Mouse (Mus musculus): ENCODE results near the gene Hoxd4.

The Hoxd4 gene

DNA sequence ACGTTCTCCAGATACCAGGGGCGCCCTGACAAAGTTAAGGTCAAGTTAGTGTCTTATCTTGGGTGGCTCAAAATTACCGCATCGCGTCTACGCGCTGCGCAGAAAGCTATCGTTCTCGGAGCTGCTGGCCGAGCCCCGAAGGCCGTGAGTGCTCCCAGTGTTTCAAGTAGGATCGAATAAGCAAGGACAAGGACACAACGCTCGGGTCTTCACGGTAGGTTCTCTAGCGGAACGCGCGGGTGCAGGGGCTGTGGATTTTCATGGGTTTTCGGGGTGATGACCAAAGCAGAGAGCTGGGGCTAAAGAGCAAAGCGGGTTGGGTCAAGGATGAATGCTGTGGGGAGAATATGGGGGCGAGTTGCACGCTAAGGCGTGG, 32.1 kb upstream of the Hoxd4 start:
- DNase-seq (ENCODE audit: low spot score): no peak

DNA sequence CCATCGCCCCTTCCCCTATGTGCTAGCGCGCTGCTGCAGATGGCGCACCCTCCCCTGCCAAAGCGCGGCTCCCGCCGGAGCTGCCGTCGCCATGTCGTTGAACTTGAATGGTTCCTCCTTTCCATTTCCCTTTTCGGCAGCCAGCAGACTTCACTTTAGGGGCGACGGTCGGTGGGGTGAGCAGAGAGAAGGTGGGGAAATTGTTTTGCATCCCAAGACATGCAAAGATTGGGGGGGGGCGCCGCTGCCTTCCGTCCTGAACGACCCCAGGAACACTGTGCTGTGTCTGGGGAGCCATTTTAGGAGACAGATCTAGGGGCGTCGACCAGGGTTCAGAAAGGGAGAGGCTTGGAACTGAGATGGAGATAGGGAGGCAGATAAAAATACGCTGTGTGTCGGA, 31.7 kb upstream of the Hoxd4 start:
- DNase-seq (ENCODE audit: low spot score): no peak

DNA sequence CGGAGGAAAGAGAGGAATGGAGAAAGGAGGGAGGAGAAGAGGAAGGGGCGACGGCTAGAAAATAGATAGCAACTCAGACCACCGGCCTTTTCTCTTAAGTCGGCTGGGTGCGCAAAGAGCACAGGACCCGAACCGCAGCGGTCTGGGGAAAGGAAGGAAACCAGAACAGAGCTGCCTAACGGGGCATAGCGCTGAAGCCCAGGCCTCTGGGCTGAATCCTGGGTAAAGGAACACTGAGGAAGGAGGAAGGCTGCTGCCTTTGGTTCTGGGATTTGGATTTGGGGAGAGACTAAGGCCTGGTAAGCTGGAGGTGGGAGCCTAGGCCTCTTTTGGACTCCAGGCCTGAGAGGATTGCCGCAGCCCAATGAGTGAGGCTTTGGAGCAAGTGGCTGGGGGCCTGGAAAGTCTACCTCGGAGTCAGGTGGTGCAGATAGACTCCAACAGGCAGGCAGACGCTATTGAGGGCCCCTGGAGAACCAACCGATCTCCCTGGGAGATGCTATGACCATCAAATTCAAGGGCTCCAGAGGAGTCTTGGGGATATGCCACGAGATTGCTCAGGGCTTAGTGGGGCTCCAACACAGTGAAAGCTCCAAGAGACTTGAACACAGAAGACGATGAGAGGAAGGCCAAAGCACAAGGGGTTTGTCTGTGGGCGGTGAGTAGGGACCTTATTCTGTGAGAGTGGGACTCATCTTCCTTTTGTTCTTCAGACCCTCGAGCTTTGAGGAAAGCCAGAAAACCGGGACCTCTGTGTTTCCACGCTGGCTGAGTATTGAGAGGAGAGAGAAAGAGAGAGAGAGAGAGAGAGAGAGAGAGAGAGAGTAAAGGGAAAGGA, 30.9 kb upstream of the Hoxd4 start:
- no peak for DNase-seq (ENCODE audit: low spot score)

DNA sequence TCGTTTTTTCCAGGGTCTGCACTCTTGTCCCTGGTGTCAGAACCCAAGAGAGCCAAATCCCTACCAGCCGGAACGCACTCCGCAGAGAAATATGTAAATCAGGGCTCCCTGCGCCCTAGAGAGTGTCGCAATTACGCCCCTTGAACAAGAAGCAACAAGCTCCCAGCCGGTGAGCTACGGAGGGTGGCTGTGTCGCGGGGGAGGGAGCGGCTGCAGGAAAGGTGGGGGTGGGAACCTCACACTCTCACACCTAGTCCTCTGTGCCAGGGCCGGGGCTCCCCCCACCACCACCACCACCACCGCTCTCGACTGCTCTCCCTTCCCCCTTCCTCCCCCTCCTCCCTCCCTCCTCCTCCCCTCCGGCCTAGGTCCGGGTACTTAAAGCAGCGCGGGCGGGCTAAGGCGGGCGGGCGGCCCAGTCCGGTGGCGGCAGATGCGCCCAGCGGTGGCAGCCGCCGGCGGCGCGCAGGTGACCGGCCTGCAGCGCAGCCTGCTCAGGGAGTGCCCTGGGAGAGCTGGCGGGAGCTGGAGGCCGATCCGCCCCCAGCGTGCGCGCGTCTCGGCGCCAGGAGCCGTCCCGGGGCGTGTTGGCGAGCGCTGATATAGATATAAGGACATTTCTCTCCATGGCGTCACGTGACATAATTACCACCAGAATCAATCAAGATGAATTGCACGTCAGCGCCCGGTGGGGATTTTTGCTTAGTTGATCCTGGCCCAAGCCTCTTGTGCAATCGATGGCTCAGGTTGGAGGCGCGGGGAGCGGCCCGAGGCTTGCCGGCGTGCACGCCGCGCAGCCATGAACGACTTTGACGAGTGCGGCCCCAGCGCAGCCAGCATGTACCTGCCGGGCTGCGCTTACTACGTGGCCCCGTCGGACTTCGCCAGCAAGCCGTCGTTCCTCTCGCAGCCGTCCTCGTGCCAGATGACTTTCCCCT, 29.9 kb upstream of the Hoxd4 start:
- no peak for DNase-seq (ENCODE audit: low spot score)

DNA sequence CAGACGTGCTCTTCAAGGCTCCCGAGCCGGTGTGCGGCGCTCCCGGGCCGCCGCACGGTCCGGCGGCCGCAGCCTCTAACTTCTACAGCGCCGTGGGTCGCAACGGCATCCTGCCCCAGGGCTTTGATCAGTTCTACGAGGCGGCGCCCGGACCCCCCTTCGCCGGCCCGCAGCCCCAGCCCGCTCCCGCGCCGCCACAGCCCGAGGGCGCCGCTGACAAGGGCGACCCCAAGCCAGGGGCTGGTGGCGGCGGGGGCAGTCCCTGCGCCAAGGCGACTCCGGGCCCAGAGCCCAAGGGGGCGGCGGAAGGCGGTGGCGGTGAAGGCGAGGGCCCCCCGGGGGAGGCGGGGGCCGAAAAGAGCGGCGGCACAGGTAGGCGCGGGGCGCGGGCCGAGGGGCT, 28.9 kb upstream of the Hoxd4 start:
- no peak for DNase-seq (ENCODE audit: low spot score)

DNA sequence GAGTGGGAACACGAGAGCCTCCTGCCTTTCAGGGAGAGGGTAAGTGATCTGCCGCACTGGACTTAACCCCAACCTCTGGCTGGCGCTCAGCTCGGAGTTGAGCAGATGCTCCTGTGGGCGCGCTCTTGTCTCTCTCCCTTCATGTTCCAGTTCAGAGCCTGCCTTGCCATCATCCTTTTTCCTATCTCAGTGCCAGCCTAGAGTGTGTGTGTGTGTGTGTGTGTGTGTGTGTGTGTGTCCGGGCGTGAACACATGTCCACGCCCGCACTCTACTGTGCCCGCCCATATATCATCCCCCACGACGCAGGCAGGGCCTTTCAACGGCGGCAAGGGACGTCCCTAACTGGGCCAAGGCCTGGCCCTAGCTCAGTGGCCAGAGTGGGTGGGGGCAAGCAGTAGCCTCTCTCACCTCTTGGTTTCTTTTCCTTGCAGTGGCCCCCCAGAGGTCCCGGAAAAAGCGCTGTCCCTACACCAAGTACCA, 28.2 kb upstream of the Hoxd4 start:
- no peak for DNase-seq (ENCODE audit: low spot score)

DNA sequence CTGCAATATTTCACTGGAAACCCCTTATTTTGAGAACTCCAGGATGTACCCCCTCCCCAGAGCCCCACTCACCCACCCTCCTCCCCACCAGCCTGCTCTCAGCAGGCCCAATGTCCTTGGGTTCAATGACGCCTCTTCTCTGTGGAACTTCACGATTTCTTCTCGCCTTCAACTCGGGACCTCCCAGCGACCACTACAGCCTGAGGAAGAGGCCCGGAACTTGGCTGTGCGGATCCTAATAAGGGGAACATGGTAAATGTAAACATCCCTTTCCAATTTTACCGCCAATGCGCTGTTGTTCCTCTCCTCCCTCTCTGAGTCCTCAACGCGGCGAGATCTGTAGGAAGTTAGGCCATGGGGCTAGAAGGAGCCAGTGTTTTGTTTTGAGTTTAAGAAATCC, 27.6 kb upstream of the Hoxd4 start:
- no peak for DNase-seq (ENCODE audit: low spot score)

DNA sequence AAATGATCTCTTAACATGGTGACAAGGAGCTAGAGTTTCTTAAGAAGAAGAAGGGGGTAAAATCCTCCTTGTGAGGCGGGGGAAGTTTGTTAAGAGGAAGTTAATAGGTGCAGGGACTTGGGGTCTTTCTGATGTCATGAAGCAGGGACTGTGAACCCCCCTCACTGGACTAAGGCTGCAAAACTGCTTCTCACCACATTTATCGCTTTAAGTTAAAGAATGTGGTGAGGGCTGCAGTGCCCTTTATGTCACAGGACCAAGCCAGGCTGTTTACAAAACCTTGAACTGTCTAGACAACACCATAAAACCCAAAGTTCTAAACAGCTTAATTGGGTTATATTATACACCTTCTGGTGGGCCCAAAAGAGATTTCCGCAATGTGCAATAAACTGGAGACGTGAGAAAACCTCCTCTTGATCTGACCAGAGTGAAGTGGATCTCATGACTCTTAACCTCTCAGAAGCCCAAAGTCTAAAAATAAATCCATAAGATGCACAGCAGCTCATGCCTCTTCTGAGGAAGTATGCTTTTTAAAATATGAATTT, 26.6 kb upstream of the Hoxd4 start:
- DNase-seq (ENCODE audit: low spot score): no peak

DNA sequence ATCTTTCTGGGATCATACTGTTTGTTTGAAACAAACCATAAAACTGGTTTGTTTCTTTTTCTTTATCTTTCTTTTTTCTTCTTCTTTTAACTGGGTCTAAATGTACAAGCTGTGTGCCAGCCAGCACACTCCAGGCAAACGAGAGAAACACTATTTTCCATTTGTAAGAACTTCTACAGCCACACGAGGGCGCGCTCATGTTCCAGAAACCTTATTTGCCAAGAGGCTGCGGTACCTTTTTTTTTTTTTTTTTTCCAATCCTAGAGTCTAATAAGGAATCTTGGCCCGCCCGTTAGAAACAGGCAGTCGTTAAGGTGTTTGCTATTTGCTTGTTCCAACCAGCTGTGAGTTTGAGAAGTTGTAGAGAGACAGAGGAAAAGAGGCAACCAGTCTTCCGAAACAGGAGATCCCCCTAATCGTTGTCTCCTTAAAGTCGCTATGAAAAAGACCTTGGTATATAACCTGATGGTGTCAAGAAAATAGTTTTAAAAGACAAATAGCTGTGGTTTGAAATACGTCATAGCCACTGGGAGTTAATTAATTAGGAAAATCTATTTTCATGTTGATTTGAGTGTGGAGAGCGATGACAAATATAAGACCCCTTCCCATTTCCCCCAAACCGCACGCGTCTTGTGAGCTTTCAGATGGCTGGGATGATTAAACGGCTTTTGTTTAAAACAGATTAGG, 25.3 kb upstream of the Hoxd4 start:
- peak; percentile 94 for DNase-seq (ENCODE audit: low spot score)

DNA sequence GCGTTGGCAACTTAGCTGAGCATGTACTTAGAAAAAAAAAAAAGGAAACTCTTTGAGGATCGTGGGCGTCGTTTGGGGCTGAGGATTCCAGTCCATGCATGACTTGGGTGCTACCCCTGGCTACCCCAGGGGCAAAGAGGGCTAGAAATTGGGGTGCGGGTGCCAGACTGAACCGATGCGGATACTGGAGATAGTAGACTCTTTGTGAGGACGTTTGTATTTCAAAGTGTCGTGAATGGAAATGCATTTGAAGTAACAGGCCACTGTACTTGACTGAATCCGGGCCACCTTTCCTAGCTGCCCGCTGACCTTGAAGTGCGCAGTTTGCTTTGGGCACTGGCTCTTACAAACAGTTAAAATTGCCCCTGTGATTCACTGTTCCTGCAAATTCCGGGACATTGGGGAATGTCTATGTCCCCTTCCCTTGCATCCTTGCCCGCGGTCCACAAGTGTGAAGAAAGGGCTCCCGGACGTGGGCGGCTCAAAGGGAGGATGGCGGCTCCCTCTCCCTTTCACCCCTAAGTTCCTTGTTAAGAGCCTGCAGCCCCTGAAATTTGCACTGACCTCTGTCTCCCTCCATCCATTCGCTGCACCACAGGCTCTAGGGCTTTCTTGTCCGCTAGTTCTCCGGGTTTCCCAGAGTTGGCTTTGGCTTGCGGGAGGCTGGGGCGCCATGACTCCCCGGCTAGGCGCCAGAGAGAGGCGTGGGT, 24.6 kb upstream of the Hoxd4 start:
- DNase-seq (ENCODE audit: low spot score): peak; percentile 50

DNA sequence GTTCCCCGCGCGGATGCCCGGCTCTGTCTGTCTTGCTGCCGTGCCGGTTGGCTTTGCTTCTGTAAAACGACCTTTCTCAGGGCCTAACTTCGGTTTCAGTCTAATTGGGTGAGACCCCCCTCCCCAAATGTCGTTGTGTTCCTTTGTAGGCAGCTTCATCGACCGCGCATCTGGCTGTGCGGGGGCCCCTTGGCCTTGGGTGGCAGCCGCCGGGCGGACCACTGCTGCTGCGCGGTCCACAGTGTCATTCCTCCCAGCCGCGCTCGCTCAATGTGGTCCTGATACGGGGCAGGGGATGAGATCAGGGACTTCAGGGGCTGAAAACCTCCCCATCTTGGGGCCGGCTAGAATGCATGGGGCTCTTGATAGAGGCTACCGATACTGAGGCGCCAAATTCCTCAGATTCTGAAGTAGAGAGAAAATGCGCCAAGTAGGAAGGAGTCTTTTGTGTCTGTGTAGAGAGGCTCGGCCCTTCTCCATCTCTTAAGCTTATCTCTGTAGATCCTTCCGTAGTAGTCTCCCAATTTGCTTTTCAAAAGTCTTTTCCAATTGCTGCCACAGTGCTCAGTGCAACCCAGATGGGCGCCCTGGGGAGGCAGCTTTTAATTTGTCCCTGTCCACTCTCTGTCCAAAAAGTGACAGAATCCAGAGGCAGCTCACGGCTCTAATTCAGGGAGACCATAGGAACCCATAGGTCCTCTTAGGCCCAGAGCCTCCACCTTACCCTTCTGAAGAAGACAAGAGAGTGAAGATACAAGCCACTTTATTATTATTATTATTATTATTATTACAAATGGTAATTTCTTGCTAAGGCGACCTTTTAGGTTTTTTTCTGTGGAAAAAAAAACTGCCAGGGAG, 23.8 kb upstream of the Hoxd4 start:
- DNase-seq (ENCODE audit: low spot score): peak; percentile 35

DNA sequence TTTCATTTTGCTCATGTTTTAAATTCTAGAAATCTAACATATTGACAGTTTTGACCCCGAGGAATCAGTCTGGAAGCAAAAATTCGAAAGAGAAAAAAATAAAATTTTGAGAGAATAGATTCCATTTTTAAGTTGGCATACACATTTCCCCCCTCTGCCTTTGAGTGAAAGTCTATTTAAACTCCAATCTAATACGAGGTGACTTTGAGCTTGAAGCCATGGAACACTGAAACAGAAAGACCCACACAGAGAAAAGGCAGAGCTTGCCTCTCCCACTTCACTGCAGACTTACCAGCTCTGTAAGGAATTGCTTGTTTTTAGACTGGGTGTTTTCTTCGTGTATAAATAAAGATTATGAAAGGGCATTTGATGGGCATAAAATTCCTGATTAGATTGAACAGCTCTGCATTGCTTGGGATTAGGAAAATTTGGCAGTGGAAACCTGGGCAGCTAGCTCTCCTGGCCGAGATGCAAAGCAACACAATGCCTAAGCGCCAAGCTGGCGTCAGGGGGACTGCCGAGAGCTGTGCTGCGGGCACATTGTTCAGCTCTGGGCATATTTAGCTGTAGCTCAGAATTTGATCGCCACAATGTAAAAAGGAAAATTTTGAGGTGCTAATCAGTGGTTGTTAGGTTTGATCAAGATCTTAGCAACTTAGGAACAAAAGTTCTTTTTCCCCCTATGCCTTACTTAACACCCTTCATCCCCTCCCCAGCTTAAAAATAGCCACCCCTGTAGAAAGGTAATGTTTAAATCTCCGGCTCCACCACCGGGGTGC, 22.7 kb upstream of the Hoxd4 start:
- peak; percentile 54 for DNase-seq (ENCODE audit: low spot score)

DNA sequence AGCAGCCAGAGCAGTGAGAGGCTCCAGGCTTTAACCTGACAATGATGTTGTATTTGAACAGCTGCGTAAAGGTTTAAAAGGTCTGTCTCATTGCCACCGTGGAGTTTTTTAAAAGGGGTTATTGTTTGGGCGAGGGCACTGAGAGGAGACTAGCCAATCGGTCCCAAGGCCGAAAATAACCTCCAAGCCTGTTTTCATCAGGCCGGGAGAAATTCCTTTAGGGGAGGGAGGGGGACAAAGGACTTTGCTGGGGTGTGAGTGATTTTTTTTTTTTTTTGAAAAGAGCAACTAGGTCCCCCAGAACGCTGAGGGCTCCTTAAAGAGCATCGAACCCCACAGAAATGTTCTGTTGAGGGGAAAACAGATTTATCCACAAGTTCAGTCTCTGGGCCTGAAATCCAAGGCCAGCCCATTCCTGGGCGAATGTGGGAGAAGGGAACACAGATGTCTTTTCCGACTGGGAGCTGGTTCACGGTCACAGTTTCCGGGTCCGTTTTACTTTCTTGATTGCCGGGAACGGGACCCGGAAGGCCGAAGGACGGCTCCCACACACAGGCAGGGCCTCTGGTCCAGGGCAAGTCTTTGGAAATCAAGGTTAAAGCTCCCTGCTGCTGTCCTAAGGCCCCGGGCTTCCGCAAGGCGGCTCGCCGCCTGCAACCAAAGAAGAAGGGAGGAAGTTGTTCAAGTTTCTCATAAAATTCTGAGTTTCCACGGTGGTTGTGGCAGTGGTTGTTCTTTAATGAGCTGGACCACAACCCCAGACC, 22.0 kb upstream of the Hoxd4 start:
- peak; percentile 47 for DNase-seq (ENCODE audit: low spot score)

DNA sequence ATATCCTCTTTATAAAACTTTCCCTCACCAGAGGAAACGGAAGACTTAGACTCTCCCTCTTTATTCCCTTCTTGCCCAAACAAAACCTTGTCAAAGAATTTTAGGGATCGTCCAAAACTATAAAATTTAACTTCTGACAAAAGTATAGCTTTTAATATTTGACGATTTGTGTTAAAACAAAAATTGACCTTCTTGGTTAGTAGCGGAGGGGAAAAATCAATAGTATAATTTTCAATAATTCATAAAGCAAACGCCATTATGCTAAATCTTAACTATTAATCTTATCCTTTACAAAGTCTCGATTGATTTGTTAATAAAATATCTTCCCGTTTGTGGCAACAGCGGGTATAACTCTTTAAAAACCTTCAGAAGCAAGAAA, 21.4 kb upstream of the Hoxd4 start:
- no peak for DNase-seq (ENCODE audit: low spot score)

DNA sequence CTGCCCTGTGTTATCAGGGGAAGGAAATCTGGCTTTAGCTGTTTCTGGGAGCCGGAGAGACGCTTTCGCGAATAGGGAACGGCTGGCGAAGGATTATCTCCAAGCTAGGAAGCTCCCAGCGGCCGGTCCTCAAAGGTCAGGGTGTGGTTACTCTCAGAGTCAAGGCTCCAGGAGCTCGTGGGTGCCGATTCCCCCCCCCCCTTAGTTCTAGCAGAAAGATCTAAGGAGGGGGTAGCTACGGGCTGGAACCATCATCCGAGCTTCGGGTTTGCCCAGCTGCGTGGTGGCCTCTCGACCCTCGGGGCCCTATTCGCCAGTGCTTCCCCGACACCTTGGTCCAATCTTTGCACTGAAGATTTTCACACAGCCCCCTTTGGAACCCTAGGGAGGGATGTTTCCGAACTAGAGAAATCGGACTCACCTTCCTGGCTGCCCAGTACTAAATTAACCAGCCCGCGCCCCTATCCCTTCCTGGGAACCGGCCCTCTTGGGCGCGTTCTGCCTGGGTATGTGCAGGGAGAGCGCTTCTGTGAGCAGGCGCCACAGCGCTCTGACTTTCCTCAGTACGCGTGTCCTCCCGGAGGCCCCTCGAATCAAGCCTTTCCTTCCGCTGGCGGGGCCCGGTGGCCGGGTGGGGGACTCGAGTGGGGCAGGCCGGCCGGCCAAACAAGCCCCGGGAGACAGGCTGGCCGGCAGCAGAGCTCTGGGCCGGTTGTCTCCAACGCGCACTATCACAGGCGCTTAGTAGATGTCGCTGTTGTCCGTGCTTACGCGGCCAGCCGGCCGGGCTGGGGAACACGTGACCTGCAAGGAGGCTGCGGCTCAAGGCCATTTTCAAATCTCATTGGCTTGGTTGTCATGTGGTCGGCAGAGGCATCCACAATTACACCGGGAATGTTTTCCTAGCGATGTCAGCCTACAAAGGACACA, 20.4 kb upstream of the Hoxd4 start, which contains the start of gene Hoxd10:
Gene Hoxd10, plus strand, starts transcription at position 903 of the 930 bp plus-strand sequence.
- DNase-seq (ENCODE audit: low spot score): peak; percentile 94

DNA sequence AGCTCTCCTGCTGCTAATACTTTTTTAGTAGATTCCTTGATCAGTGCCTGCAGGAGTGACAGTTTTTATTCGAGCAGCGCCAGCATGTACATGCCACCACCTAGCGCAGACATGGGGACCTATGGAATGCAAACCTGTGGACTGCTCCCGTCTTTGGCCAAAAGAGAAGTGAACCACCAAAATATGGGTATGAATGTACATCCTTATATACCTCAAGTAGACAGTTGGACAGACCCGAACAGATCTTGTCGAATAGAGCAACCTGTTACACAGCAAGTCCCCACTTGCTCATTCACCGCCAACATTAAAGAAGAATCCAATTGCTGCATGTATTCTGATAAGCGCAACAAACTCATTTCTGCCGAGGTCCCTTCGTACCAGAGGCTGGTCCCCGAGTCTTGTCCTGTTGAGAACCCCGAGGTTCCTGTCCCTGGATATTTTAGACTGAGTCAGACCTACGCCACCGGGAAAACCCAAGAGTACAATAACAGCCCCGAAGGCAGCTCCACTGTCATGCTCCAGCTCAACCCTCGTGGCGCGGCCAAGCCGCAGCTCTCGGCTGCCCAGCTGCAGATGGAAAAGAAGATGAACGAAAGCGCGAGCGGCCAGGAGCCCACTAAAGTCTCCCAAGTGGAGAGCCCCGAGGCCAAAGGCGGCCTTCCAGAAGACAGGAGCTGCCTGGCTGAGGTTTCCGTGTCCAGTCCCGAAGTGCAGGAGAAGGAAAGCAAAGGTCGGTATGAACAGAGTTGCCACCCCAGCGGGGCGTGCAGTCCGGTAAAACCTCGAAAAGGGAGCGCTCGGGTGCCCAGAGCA, 19.5 kb upstream of the Hoxd4 start:
- no peak for DNase-seq (ENCODE audit: low spot score)
